Mouse (Mus musculus): Measurements from ENCODE around the gene Fam131b. TPM values are rescaled to one million over a fixed set of nuclear protein-coding genes. Genes with fewer than 3 reads are reported as not detected.

The Fam131b gene
- polyA plus RNA-seq, 1 experiment from 2014 or later = not detected

DNA sequence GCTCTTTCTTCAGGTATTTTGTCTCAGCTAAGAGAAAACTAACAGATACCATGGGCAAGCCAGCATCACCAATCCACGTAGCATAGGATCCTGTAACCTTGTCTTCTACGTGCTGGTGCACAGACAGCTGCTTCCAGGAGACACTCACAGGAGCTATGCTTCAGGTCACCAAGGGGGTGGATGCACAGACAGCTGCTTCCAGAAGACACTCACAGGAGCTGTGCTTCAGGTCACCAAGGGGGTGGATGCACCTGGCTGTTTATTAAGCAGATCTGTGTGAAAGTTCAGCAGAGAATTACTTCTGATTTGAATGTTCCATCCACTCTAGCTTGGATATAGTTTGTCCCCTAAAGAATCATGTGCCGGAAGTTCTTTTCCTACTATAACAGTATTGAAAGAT lies 6.5 kb upstream of the Fam131b start:
- peak; percentile 79 for ATAC-seq (replicated peaks; ENCODE audit: low FRiP score, low read depth)
- 87% methylated on average over 3 of the region's 3 CpGs for WGBS
- Histone ChIP-seq H3K36me3 (ENCODE audit: insufficient read depth, low read length) (no peaks in the 10 kb centered on the region), H3K4me1 (replicated peaks; ENCODE audit: insufficient read depth, low read length) (no peaks in the 10 kb centered on the region), H3K4me3 (replicated peaks; ENCODE audit: low read depth, low read length) (no peak overlapping the region), H3K27ac (no peak overlapping the region), H3K9ac (ENCODE audit: low read depth, low read length) (no peak overlapping the region), H3K27me3 (ENCODE audit: insufficient read depth, low read length) (no peaks in the 10 kb centered on the region), H3K9me3 (replicated peaks; ENCODE audit: low read length) (no peaks in the 10 kb centered on the region), H3K4me2 (ENCODE audit: low read length) (no peak overlapping the region)
- no peak for DNase-seq (ENCODE audit: low spot score)
- TF ChIP-seq CTCF (IDR thresholded peaks at IDR 0.05; ENCODE audit: low read depth) = no peak

- ATAC-seq (replicated peaks; ENCODE audit: low FRiP score, low read depth) (no peak), DNase-seq (ENCODE audit: low spot score) (no peak)
- H3K27ac ChIP-seq = no peak overlapping the region
- no peaks in the 10 kb centered on the region for H3K4me1 ChIP-seq (replicated peaks; ENCODE audit: insufficient read depth, low read length)
- WGBS = 70% methylated on average over 3 of the region's 3 CpGs
- no peaks in the 10 kb centered on the region for H3K9me3 ChIP-seq (replicated peaks; ENCODE audit: low read length)
- H3K36me3 ChIP-seq (ENCODE audit: insufficient read depth, low read length) = no peaks in the 10 kb centered on the region
- TF ChIP-seq CTCF (IDR thresholded peaks at IDR 0.05; ENCODE audit: low read depth) = no peak
- H3K27me3 ChIP-seq (ENCODE audit: insufficient read depth, low read length) = no peaks in the 10 kb centered on the region
- no peak overlapping the region for H3K4me3 ChIP-seq (replicated peaks; ENCODE audit: low read depth, low read length)
- no peak overlapping the region for H3K9ac ChIP-seq (ENCODE audit: low read depth, low read length)
- no peak overlapping the region for H3K4me2 ChIP-seq (ENCODE audit: low read length)
These were observed 5.8 kb upstream of the Fam131b start for GRCm38 (mm10) chr6:42330216-42330615.

GRCm38 (mm10) chr6:42328757-42329156 lies 4.3 kb upstream of the Fam131b start:
- no peak for TF ChIP-seq CTCF (IDR thresholded peaks at IDR 0.05; ENCODE audit: low read depth)
- Histone ChIP-seq H3K36me3 (ENCODE audit: insufficient read depth, low read length) (no peaks in the 10 kb centered on the region), H3K4me1 (replicated peaks; ENCODE audit: insufficient read depth, low read length) (peaks cover 3% of the 10 kb centered on the region; the same call in 1 of the 2 replicates), H3K4me3 (replicated peaks; ENCODE audit: low read depth, low read length) (no peak overlapping the region), H3K27ac (no peak overlapping the region), H3K9me3 (replicated peaks; ENCODE audit: low read length) (no peaks in the 10 kb centered on the region), H3K27me3 (ENCODE audit: insufficient read depth, low read length) (peaks cover 9% of the 10 kb centered on the region; the same call in 1 of the 2 replicates), H3K9ac (ENCODE audit: low read depth, low read length) (no peak overlapping the region), H3K4me2 (ENCODE audit: low read length) (no peak overlapping the region)
- no peak for ATAC-seq (replicated peaks; ENCODE audit: low FRiP score, low read depth)
- DNase-seq (ENCODE audit: low spot score) = no peak
- WGBS = 73% methylated on average over 3 of the region's 3 CpGs

DNA sequence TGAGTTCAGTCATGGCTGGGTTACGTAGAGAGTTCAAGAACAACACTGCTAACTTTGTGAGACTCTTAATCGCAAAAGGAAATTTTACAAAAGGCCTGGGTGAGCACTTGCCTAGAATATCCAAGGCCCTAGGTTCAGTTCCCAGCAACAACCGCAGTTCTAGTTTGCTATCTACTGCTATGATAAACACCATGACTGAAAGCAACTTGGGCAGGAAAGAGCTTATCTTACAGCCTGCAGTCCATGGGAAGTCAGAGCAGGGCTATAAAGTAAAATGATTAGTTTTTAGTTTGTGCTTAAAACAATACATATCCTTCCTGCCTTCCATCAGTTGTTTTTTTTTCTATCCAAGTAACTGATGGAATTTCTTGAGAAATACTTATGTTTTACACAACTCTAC lies 2.1 kb upstream of the Fam131b start:
- DNase-seq (ENCODE audit: low spot score) (no peak), ATAC-seq (replicated peaks; ENCODE audit: low FRiP score, low read depth) (no peak)
- H3K9me3 ChIP-seq (replicated peaks; ENCODE audit: low read length) = no peaks in the 10 kb centered on the region
- TF ChIP-seq CTCF (IDR thresholded peaks at IDR 0.05; ENCODE audit: low read depth) = no peak
- H3K4me3 ChIP-seq (replicated peaks; ENCODE audit: low read depth, low read length) = no peak overlapping the region
- WGBS = 90% methylated on average over 3 of the region's 3 CpGs
- H3K36me3 ChIP-seq (ENCODE audit: insufficient read depth, low read length) = no peaks in the 10 kb centered on the region
- peaks cover 15% of the 10 kb centered on the region; the same call in 1 of the 2 replicates for H3K27me3 ChIP-seq (ENCODE audit: insufficient read depth, low read length)
- H3K4me2 ChIP-seq (ENCODE audit: low read length) = no peak overlapping the region
- H3K9ac ChIP-seq (ENCODE audit: low read depth, low read length) = no peak overlapping the region
- H3K4me1 ChIP-seq (replicated peaks; ENCODE audit: insufficient read depth, low read length) = peaks cover 6% of the 10 kb centered on the region; the same call in 1 of the 2 replicates
- H3K27ac ChIP-seq = no peak overlapping the region

DNA sequence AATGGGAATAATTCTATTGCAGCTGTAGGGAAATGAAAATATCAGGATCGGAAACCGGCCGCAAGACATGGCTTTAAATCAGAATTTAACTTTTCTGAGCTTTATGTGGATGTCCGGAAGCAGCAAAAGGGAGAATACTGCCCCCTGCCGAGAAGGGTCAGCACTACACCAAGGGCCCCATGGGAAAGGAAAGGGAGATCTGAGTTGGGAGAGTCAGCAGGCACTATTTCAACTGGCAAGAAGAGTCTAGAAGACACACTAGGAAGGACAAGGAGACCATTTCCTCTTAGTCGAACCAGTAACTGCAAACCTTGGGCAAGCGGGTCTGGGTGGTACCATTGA lies 796 bp upstream of the Fam131b start:
- H3K4me1 ChIP-seq (replicated peaks; ENCODE audit: insufficient read depth, low read length) = peaks cover 6% of the 10 kb centered on the region; the same call in 1 of the 2 replicates
- ATAC-seq (replicated peaks; ENCODE audit: low FRiP score, low read depth) = 0 out of 2 replicates have a peak, but pooled peaks have one; percentile 17

GRCm38 (mm10) chr6:42324067-42324481 lies 369 bp downstream of the Fam131b start:
- WGBS = 2% methylated on average over 21 of the region's 32 CpGs
- Histone ChIP-seq H3K9ac (ENCODE audit: low read depth, low read length) (peak overlapping the region; percentile 45; the same call in 1 of the 2 replicates), H3K4me3 (replicated peaks; ENCODE audit: low read depth, low read length) (peak overlapping the region; percentile 42), H3K27ac (no peak overlapping the region), H3K4me2 (ENCODE audit: low read length) (peak overlapping the region; percentile 89), H3K9me3 (replicated peaks; ENCODE audit: low read length) (no peaks in the 10 kb centered on the region), H3K4me1 (replicated peaks; ENCODE audit: insufficient read depth, low read length) (peaks cover 6% of the 10 kb centered on the region; the same call in 1 of the 2 replicates), H3K36me3 (ENCODE audit: insufficient read depth, low read length) (no peaks in the 10 kb centered on the region), H3K27me3 (ENCODE audit: insufficient read depth, low read length) (peaks cover 15% of the 10 kb centered on the region; the same call in 1 of the 2 replicates)
- ATAC-seq (replicated peaks; ENCODE audit: low FRiP score, low read depth) (peak; percentile 47; the same call in 1 of the 2 replicates), DNase-seq (ENCODE audit: low spot score) (peak; percentile 13)
- TF ChIP-seq CTCF (IDR thresholded peaks at IDR 0.05; ENCODE audit: low read depth) = no peak

More for the DNA sequence above, 796 bp upstream of the Fam131b start:
- Histone ChIP-seq H3K4me2 (ENCODE audit: low read length) (peak overlapping the region; percentile 89), H3K27me3 (ENCODE audit: insufficient read depth, low read length) (peaks cover 15% of the 10 kb centered on the region; the same call in 1 of the 2 replicates), H3K27ac (no peak overlapping the region), H3K36me3 (ENCODE audit: insufficient read depth, low read length) (no peaks in the 10 kb centered on the region), H3K4me3 (replicated peaks; ENCODE audit: low read depth, low read length) (peak overlapping the region; percentile 42), H3K9me3 (replicated peaks; ENCODE audit: low read length) (no peaks in the 10 kb centered on the region), H3K9ac (ENCODE audit: low read depth, low read length) (no peak overlapping the region)
- WGBS = 4% methylated on average over 7 of the region's 7 CpGs
- peak; percentile 77 for DNase-seq (ENCODE audit: low spot score)
- TF ChIP-seq CTCF (IDR thresholded peaks at IDR 0.05; ENCODE audit: low read depth) = peak; percentile 83
